Mouse (Mus musculus): ENCODE measurements around the gene Ryr2. TPM values are rescaled to one million over a fixed set of nuclear protein-coding genes. Genes with fewer than 3 reads are reported as not detected.

Ryr2 gene
- total and polyA plus RNA-seq, 3 experiments: 0.11 to 0.13 TPM; not detected in 1

DNA sequence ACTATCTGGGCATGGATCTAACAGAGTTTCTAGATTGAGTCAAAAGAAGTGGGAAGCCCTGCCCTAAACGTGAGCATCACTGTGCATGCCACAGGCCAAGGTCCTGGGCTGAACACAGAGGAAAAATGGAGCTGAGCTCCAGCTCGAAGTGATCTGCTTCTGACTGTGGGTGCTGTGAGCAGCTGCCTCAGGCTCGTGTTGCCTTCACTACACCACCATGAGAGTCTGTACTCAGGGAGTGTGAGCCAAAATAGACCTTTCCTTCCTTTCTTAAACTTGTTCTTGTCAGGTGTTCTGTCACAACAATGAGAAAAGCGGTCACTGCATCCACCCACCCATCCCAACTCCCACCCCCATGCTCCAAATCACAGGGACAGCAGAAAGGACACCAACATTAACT, 27.2 kb downstream of the Ryr2 start:
- in situ Hi-C loops (cut with MboI; ENCODE audit: low pct_ligation_motif_present, low pct_unique_long_range_greater_than_20kb, low sequenced_read_pairs): no loop called here
- DNase-seq (ENCODE audit: extremely low read depth): no peak
- Histone ChIP-seq H3K4me3 (replicated peaks in 1 of 3; ENCODE audit: low read depth in 2 of 3, low read length in 2 of 3, poor library complexity in 1 of 3) (no peak overlapping the region), H3K36me3 (replicated peaks in 1 of 2; ENCODE audit: control insufficient read depth in 1 of 2, insufficient read depth in 1 of 2, low read length in 1 of 2) (no peaks in the 10 kb centered on the region), H3K9me3 (replicated peaks; ENCODE audit: low read length) (no peaks in the 10 kb centered on the region), H3K9ac (ENCODE audit: insufficient read depth, low read depth) (no peak overlapping the region), H3K79me2 (replicated peaks; ENCODE audit: control insufficient read depth, extremely low read depth, insufficient read depth, poor library complexity, severe bottlenecking) (no peaks in the 10 kb centered on the region), H3K27me3 (replicated peaks) (no peaks in the 10 kb centered on the region), H3K4me1 (ENCODE audit: control insufficient read depth in 1 of 2, insufficient read depth in 2 of 2) (no peaks in the 10 kb centered on the region), H3K27ac (ENCODE audit: insufficient read depth, low read depth) (no peak overlapping the region), H3K4me2 (ENCODE audit: insufficient read depth, low read depth, poor library complexity, severe bottlenecking) (no peak overlapping the region)
- no peak for TF ChIP-seq ZNF384 (IDR thresholded peaks at IDR 0.05; ENCODE audit: low read depth, low read length)
- no peak for TF ChIP-seq MXI1 (IDR thresholded peaks at IDR 0.05; ENCODE audit: low read depth, low read length)
- no peak for TF ChIP-seq SIN3A (IDR thresholded peaks at IDR 0.05; ENCODE audit: low read length)
- no peak for TF ChIP-seq GABPA (IDR thresholded peaks at IDR 0.05; ENCODE audit: insufficient replicate concordance, low read depth, low read length)
- TF ChIP-seq MAFK (IDR thresholded peaks at IDR 0.05; ENCODE audit: insufficient replicate concordance, low read length): no peak
- no peak for TF ChIP-seq RAD21 (IDR thresholded peaks at IDR 0.05; ENCODE audit: low read depth, low read length)
- TF ChIP-seq HCFC1 (IDR thresholded peaks at IDR 0.05; ENCODE audit: low read depth, low read length): no peak
- TF ChIP-seq POLR2AphosphoS2 (IDR thresholded peaks at IDR 0.05; ENCODE audit: low read depth, low read length): no peak
- TF ChIP-seq USF1 (IDR thresholded peaks at IDR 0.05; ENCODE audit: low read depth, low read length): no peak
- no peak for TF ChIP-seq MYC (IDR thresholded peaks at IDR 0.05; ENCODE audit: low read depth, low read length)
- dilution Hi-C loops (cut with MboI; ENCODE audit: extremely low pct_ligation_motif_present, extremely low pct_unique_long_range_greater_than_20kb, low sequenced_read_pairs): no loop called here

DNA sequence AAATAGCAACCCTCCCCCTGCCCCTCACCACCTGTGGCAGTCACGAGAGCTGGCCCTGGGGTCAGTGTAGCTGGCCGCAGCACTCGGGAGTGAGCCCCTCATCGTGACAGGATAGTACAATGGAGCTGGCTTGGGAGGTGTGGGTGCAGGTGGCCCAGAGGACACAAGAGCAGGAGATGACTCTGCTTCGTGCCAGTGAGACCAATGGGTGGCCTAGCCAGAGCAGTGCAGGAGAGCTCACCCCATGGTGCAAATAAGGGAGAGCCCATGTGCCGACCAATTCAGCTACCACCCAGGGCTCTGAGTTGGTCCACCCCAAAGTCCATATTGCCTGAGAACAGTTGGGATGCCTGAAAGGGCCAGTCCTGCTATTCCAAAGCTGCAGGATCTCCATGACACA, 31.8 kb downstream of the Ryr2 start:
- Histone ChIP-seq H3K4me3 (replicated peaks in 1 of 3; ENCODE audit: low read depth in 2 of 3, low read length in 2 of 3, poor library complexity in 1 of 3) (no peak overlapping the region), H3K4me1 (ENCODE audit: control insufficient read depth in 1 of 2, insufficient read depth in 2 of 2) (peaks cover 0 to 18% of the 10 kb centered on the region in 2 experiments; a peak in 1 of 4 replicates), H3K27ac (ENCODE audit: insufficient read depth, low read depth) (no peak overlapping the region), H3K79me2 (replicated peaks; ENCODE audit: control insufficient read depth, extremely low read depth, insufficient read depth, poor library complexity, severe bottlenecking) (no peaks in the 10 kb centered on the region), H3K9ac (ENCODE audit: insufficient read depth, low read depth) (no peak overlapping the region), H3K4me2 (ENCODE audit: insufficient read depth, low read depth, poor library complexity, severe bottlenecking) (no peak overlapping the region), H3K27me3 (replicated peaks) (no peaks in the 10 kb centered on the region), H3K9me3 (replicated peaks; ENCODE audit: low read length) (no peaks in the 10 kb centered on the region), H3K36me3 (replicated peaks in 1 of 2; ENCODE audit: control insufficient read depth in 1 of 2, insufficient read depth in 1 of 2, low read length in 1 of 2) (no peaks in the 10 kb centered on the region)
- no peak for DNase-seq (ENCODE audit: extremely low read depth)
- TF ChIP-seq MYC (IDR thresholded peaks at IDR 0.05; ENCODE audit: low read depth, low read length): no peak
- no peak for TF ChIP-seq RAD21 (IDR thresholded peaks at IDR 0.05; ENCODE audit: low read depth, low read length)
- TF ChIP-seq CHD1 (IDR thresholded peaks at IDR 0.05; ENCODE audit: low read depth, low read length): no peak
- no peak for TF ChIP-seq SMC3 (IDR thresholded peaks at IDR 0.05; ENCODE audit: low read depth, low read length)
- TF ChIP-seq ELF1 (IDR thresholded peaks at IDR 0.05; ENCODE audit: low read depth, low read length): no peak
- no peak for TF ChIP-seq NRF1 (IDR thresholded peaks at IDR 0.05; ENCODE audit: low read depth, low read length)
- no peak for TF ChIP-seq SIN3A (IDR thresholded peaks at IDR 0.05; ENCODE audit: low read length)
- TF ChIP-seq EP300 (IDR thresholded peaks at IDR 0.05; ENCODE audit: low read length): no peak
- no peak for TF ChIP-seq ZMIZ1 (IDR thresholded peaks at IDR 0.05; ENCODE audit: low read depth, low read length)
- TF ChIP-seq USF1 (IDR thresholded peaks at IDR 0.05; ENCODE audit: low read depth, low read length): no peak
- no peak for TF ChIP-seq MAFK (IDR thresholded peaks at IDR 0.05; ENCODE audit: insufficient replicate concordance, low read length)
- TF ChIP-seq TBP (conservative IDR thresholded peaks at IDR 0.05; ENCODE audit: low read depth, low read length): no peak
- TF ChIP-seq POLR2A (IDR thresholded peaks at IDR 0.05; ENCODE audit: low read depth, low read length): no peak
- no peak for TF ChIP-seq NELFE (IDR thresholded peaks at IDR 0.05; ENCODE audit: low read depth, low read length)
- no peak for TF ChIP-seq RCOR1 (conservative IDR thresholded peaks at IDR 0.05; ENCODE audit: low read depth, low read length)
- in situ Hi-C loops (cut with MboI; ENCODE audit: low pct_ligation_motif_present, low pct_unique_long_range_greater_than_20kb, low sequenced_read_pairs): no loop called here
- dilution Hi-C loops (cut with MboI; ENCODE audit: extremely low pct_ligation_motif_present, extremely low pct_unique_long_range_greater_than_20kb, low sequenced_read_pairs): no loop called here

All from CH12.LX (cell line).